Mouse (Mus musculus) layer of hippocampus, postnatal 14 days (tissue): ENCODE measurements around the gene Syt7. TPM values are rescaled to one million over a fixed set of nuclear protein-coding genes. Genes with fewer than 3 reads are reported as not detected.

Experiments used
- DNase-seq, 2 experiments: peaks; one replicate each; pipeline ENCODE4 v3.0.0; 2021 to 2022; ENCODE audit warnings: low spot score in 2 of 2, mixed read lengths in 1 of 2
- total RNA-seq, 2 experiments: library from RNA; stranded (reverse); gene quantifications; 2 replicates each; pipeline ENCODE4 v1.2.3; 2021

Gene Syt7
- total RNA-seq, 2 experiments from 2014 or later, result 277 to 282 TPM

GRCm38 (mm10) chr19:10455437-10455806 is 66.5 kb downstream of the Syt7 start:
- DNase-seq, result no peak

- DNase-seq, result peak; percentile 67 to 80
These were observed 68.0 kb downstream of the Syt7 start, which contains the start of gene Lrrc10b for GRCm38 (mm10) chr19:10456752-10457483. Gene Lrrc10b (minus strand): TSS chr19:10457473.

- peak; percentile 63 to 70 for DNase-seq
These were observed 68.6 kb downstream of the Syt7 start for GRCm38 (mm10) chr19:10457484-10457800.

- DNase-seq, result peak in 1 of 2 experiments; percentile 57
These were observed 69.2 kb downstream of the Syt7 start for GRCm38 (mm10) chr19:10458096-10458495.

GRCm38 (mm10) chr19:10459907-10460306 is 71.0 kb downstream of the Syt7 start:
- DNase-seq, result peak in 1 of 2 experiments; percentile 54

GRCm38 (mm10) chr19:10461584-10461983 is 72.7 kb downstream of the Syt7 start:
- DNase-seq, result no peak

- DNase-seq, result no peak
These were observed 75.5 kb downstream of the Syt7 start for GRCm38 (mm10) chr19:10464427-10464826.

GRCm38 (mm10) chr19:10469171-10469658 is 80.3 kb downstream of the Syt7 start:
- DNase-seq, result peak; percentile 60 to 74

GRCm38 (mm10) chr19:10472958-10473357 is 84.1 kb downstream of the Syt7 start:
- DNase-seq, result no peak

GRCm38 (mm10) chr19:10473779-10474178 is 84.9 kb downstream of the Syt7 start:
- DNase-seq, result no peak

GRCm38 (mm10) chr19:10479541-10479940 is 90.7 kb downstream of the Syt7 start:
- DNase-seq, result no peak

- DNase-seq, result no peak
These were observed 93.8 kb downstream of the Syt7 start, which contains the start of gene Ppp1r32 for GRCm38 (mm10) chr19:10482703-10483102. Gene Ppp1r32 (minus strand): TSS chr19:10482928.

GRCm38 (mm10) chr19:10486264-10486738 is 97.4 kb downstream of the Syt7 start:
- peak; percentile 59 to 76 for DNase-seq

- no peak for DNase-seq
These were observed 106.8 kb downstream of the Syt7 start for GRCm38 (mm10) chr19:10495670-10496069.

- no peak for DNase-seq
These were observed 108.1 kb downstream of the Syt7 start for GRCm38 (mm10) chr19:10496976-10497375.

- DNase-seq, result no peak
These were observed 108.7 kb downstream of the Syt7 start for GRCm38 (mm10) chr19:10497512-10498160.

- no peak for DNase-seq
These were observed 111.7 kb downstream of the Syt7 start for GRCm38 (mm10) chr19:10500581-10500980.

GRCm38 (mm10) chr19:10502571-10502970 is 113.7 kb downstream of the Syt7 start:
- DNase-seq, result peak in 1 of 2 experiments; percentile 45
